Mouse (Mus musculus): ENCODE measurements at regions not wholly inside any gene's neighbourhood (a gene's known extent, or its start where the extent isn't known, plus 50 kb on each side); places are given as distances from the start of the nearest gene placed in this dataset.

DNA sequence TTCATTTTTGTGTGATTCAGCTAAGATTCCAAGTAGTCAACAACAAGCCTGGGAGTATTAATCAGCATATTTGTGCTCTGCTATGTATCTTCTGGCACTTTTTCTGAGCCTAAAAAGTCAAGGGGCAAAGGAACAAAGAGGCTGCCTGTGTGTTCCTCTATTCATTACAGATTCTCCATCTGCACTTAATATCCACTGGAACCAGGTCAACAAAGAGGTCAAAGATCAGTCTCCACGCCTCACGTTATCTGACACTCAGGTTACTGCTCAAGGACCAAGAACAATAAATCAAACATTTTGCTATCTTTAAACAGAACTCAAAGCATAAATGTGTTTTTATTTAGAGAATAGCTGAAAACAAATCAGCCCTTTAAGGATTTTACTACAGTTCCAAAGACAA is 71.4 kb upstream of the Gm4301 start:
- no peak for DNase-seq (ENCODE audit: low spot score)
- no peak for ATAC-seq (ENCODE audit: low FRiP score, low read depth)
- Histone ChIP-seq H3K4me1 (ENCODE audit: control insufficient read depth, insufficient read depth, low read length) (no peaks in the 10 kb centered on the region), H3K27me3 (ENCODE audit: control insufficient read depth, insufficient read depth, low read length) (no peaks in the 10 kb centered on the region), H3K9me3 (ENCODE audit: control insufficient read depth, low read length) (no peaks in the 10 kb centered on the region), H3K4me3 (replicated peaks; ENCODE audit: low read length) (no peak overlapping the region), H3K4me2 (replicated peaks; ENCODE audit: low read depth, low read length, severe bottlenecking) (no peak overlapping the region), H3K27ac (replicated peaks; ENCODE audit: low read depth, low read length) (no peak overlapping the region), H3K36me3 (ENCODE audit: control insufficient read depth, insufficient read depth, low read length) (no peaks in the 10 kb centered on the region), H3K9ac (ENCODE audit: low read depth, low read length, severe bottlenecking) (no peak overlapping the region)
- 25% methylated on average over 2 of the region's 2 CpGs for WGBS
- no peak for TF ChIP-seq POLR2A (IDR thresholded peaks at IDR 0.05; ENCODE audit: borderline replicate concordance, extremely low read depth, insufficient read depth, insufficient read length)

DNA sequence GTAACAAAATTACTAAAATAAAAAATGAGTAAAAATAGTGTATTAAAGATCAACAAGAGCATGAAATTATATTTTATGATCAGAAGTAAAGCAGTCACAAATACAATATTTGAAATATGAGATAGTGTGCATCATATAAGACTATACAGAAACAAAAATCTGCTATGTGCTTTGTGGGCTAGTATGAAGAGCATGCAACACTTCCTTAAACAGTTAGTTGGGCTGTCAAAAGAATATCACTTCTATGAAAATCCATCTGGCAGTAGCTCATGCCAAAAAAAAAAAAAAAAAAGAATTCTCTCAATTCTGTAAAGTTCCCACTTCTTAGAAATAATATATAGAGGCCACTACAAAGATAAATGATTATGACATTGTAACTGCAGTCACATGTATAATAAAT is 53.0 kb upstream of the Gm4301 start:
- no peaks in the 10 kb centered on the region for H3K27me3 ChIP-seq (ENCODE audit: control insufficient read depth, insufficient read depth, low read length)
- ATAC-seq (ENCODE audit: low FRiP score, low read depth), result no peak
- H3K4me3 ChIP-seq (replicated peaks; ENCODE audit: low read length), result no peak overlapping the region

More for the DNA sequence above, 53.0 kb upstream of the Gm4301 start:
- no peak for TF ChIP-seq POLR2A (IDR thresholded peaks at IDR 0.05; ENCODE audit: borderline replicate concordance, extremely low read depth, insufficient read depth, insufficient read length)
- no peak for DNase-seq (ENCODE audit: low spot score)
- no peaks in the 10 kb centered on the region for H3K9me3 ChIP-seq (ENCODE audit: control insufficient read depth, low read length)
- no peak overlapping the region for H3K4me2 ChIP-seq (replicated peaks; ENCODE audit: low read depth, low read length, severe bottlenecking)
- H3K9ac ChIP-seq (ENCODE audit: low read depth, low read length, severe bottlenecking), result no peak overlapping the region
- H3K36me3 ChIP-seq (ENCODE audit: control insufficient read depth, insufficient read depth, low read length), result no peaks in the 10 kb centered on the region
- H3K4me1 ChIP-seq (ENCODE audit: control insufficient read depth, insufficient read depth, low read length), result no peaks in the 10 kb centered on the region
- H3K27ac ChIP-seq (replicated peaks; ENCODE audit: low read depth, low read length), result no peak overlapping the region

Data from limb, embryonic 14.5 days (tissue).